Mouse (Mus musculus) myocyte (in vitro differentiated cells): ENCODE measurements around the gene P2rx6.
"Not testable (repeated sequence)": the region's sequence is repeated elsewhere in the genome, so short reads cannot be mapped to it uniquely, and the experiment has no call there.

Experiments used
- CEBPB ChIP-seq: IDR thresholded peaks from 2 replicates; pipeline ENCODE4 v1.6.1; 2011; ENCODE audit warnings: mild to moderate bottlenecking, moderate library complexity; ENCODE audit not compliant: poor library complexity, insufficient read depth, severe bottlenecking
- E2F4 ChIP-seq: IDR thresholded peaks from one replicate; pipeline ENCODE4 v1.6.1; 2011; ENCODE audit warnings: mild to moderate bottlenecking, control low read depth, moderate library complexity; ENCODE audit not compliant: insufficient read depth
- MAX ChIP-seq: IDR thresholded peaks from one replicate; pipeline ENCODE4 v1.6.1; 2011; ENCODE audit warnings: low read depth, mild to moderate bottlenecking, control low read depth
- MYOD1 ChIP-seq, 3 experiments: IDR thresholded peaks; one replicate each; pipeline ENCODE4 v1.6.1; 2011; ENCODE audit warnings: control low read depth in 2 of 3, low read depth in 2 of 3, mild to moderate bottlenecking in 2 of 3, moderate library complexity in 1 of 3; ENCODE audit not compliant: insufficient read length in 2 of 3, control insufficient read depth in 1 of 3
- MYOG ChIP-seq, 3 experiments: IDR thresholded peaks; one replicate each; pipeline ENCODE4 v1.6.1; 2011; ENCODE audit warnings: control low read depth in 2 of 3, low read depth in 2 of 3, mild to moderate bottlenecking in 2 of 3; ENCODE audit not compliant: insufficient read length in 2 of 3, control insufficient read depth in 1 of 3, insufficient read depth in 1 of 3
- POLR2A ChIP-seq: IDR thresholded peaks from one replicate; pipeline ENCODE4 v1.6.1; 2011; ENCODE audit warnings: low read depth, mild to moderate bottlenecking, control low read depth, moderate library complexity; ENCODE audit not compliant: insufficient read length
- POLR2AphosphoS2 ChIP-seq: IDR thresholded peaks from one replicate; pipeline ENCODE4 v1.6.1; 2011; ENCODE audit warnings: low read depth, control low read depth; ENCODE audit not compliant: insufficient read length
- REST ChIP-seq: IDR thresholded peaks from one replicate; pipeline ENCODE4 v1.6.1; 2011; ENCODE audit warnings: mild to moderate bottlenecking, control low read depth, moderate library complexity; ENCODE audit not compliant: insufficient read depth, insufficient read length
- SRF ChIP-seq: IDR thresholded peaks from one replicate; pipeline ENCODE4 v1.6.1; 2011; ENCODE audit warnings: low read depth; ENCODE audit not compliant: control insufficient read depth, insufficient read length
- TCF12 ChIP-seq: IDR thresholded peaks from one replicate; pipeline ENCODE4 v1.6.1; 2011; ENCODE audit warnings: mild to moderate bottlenecking, control low read depth; ENCODE audit not compliant: poor library complexity, insufficient read depth, severe bottlenecking
- TCF3 ChIP-seq: IDR thresholded peaks from one replicate; pipeline ENCODE4 v1.6.1; 2011; ENCODE audit warnings: low read depth, control low read depth; ENCODE audit not compliant: insufficient read length
- USF1 ChIP-seq: IDR thresholded peaks from one replicate; pipeline ENCODE4 v1.6.1; 2011; ENCODE audit warnings: low read depth, mild to moderate bottlenecking, control low read depth, moderate library complexity

DNA sequence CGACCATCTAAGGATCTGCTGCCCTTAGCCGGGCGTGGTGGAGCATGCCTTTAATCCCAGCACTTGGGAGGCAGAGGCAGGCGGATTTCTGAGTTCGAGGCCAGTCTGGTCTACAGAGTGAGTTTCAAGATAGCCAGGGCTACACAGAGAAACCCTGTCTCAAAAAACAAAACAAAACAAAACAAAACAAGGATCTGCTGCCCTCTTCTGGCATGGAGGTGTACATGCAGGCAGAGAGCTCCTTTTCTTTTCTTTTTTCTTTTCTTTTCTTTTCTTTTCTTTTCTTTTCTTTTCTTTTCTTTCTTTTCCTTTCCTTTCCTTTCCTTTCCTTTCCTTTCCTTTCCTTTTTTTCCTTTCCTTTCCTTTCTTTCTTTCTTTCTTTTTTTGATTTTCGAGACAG lies 53.1 kb downstream of the P2rx6 start:
- TF ChIP-seq POLR2A; CEBPB; TCF3; MAX; SRF; USF1; TCF12; MYOD1 (IDR thresholded peaks at IDR 0.05; ENCODE audit: control insufficient read depth in 1 of 3, insufficient read length in 2 of 3, low read depth in 2 of 3); POLR2AphosphoS2; MYOG (IDR thresholded peaks at IDR 0.05; ENCODE audit: control insufficient read depth in 1 of 3, insufficient read depth in 1 of 3, insufficient read length in 2 of 3, low read depth in 2 of 3); E2F4; REST: not testable (repeated sequence)
